Mouse (Mus musculus): ENCODE measurements around the gene Fxyd1. TPM values are rescaled to one million over a fixed set of nuclear protein-coding genes. Genes with fewer than 3 reads are reported as not detected.

Gene Fxyd1
- polyA plus RNA-seq (2014; fragmentation: Nextera tagmentation; extraction: Ambion mirVana) = 86.7 and 99.3 TPM in 2 replicates

DNA sequence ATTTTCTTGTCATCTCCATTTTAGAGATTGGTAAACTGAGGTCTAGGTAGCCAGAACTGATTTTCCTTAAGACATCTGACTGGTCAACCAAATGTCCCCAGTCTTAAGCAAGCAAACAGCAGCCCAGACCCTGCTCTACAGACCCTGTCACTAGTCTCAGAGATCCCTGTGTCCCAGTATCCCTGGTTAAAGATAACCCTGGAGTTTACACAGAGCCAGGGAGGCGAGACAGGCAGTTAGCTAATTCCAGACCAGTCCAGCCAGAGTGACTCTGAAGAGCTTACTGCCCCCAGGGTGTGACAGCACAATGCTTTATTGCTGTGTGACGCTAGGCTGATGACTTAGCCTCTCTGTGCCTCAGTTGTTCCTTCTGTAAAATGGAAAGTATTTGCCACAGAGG lies at the start of gene Fxyd1:
TSS of gene Fxyd1 (minus strand) at position 129 of the 400 bp plus-strand sequence.
- Histone ChIP-seq H3K27me3 (ENCODE audit: control insufficient read depth, insufficient read depth, low read length) (0 out of 2 replicates have a peak, but pooled peaks cover 6% of the 10 kb centered on the region), H3K9me3 (ENCODE audit: control insufficient read depth, low read depth, low read length) (no peaks in the 10 kb centered on the region), H3K27ac (ENCODE audit: low read length) (peak within 1 kb of the TSS; percentile 27; the same call in 1 of the 2 replicates), H3K4me3 (ENCODE audit: low read depth, low read length) (no peak within 1 kb of the TSS), H3K36me3 (ENCODE audit: control insufficient read depth, insufficient read depth, low read length) (no peaks in the 10 kb centered on the region), H3K9ac (replicated peaks; ENCODE audit: low read depth, low read length) (no peak within 1 kb of the TSS), H3K4me1 (ENCODE audit: control insufficient read depth, insufficient read depth, low read length) (peaks cover 33% of the 10 kb centered on the region), H3K4me2 (replicated peaks; ENCODE audit: low read depth, low read length) (no peak within 1 kb of the TSS)
- WGBS = 82% methylated on average over 2 of the region's 2 CpGs
- ATAC-seq (ENCODE audit: insufficient number of reproducible peaks, insufficient read depth, low FRiP score, low read depth) = no peak

DNA sequence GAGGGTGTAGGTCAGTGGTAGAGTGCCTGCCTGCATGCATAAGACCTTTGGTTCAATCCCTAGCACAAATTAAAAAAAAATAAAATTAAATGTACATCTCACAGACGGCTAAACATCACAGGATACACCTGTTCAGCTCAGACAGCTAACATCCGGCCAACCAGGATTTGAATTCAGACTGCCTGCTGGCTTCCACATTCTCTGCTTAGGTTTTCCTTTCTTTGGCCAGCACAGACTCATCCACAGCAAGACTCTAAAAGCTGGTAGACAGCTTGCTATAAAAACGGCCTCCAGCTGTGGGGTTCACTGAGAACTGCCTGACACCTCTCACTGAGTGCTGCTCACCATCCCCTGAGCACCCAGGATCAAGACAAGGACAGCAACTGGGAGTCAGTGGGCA lies 49.2 kb upstream of the Fxyd1 start:
- no peaks in the 10 kb centered on the region for H3K36me3 ChIP-seq (ENCODE audit: control insufficient read depth, insufficient read depth, low read length)
- H3K27me3 ChIP-seq (ENCODE audit: control insufficient read depth, insufficient read depth, low read length) = no peaks in the 10 kb centered on the region
- no peaks in the 10 kb centered on the region for H3K9me3 ChIP-seq (ENCODE audit: control insufficient read depth, low read depth, low read length)
- no peak overlapping the region for H3K9ac ChIP-seq (replicated peaks; ENCODE audit: low read depth, low read length)
- no peak for ATAC-seq (ENCODE audit: insufficient number of reproducible peaks, insufficient read depth, low FRiP score, low read depth)
- no peak overlapping the region for H3K27ac ChIP-seq (ENCODE audit: low read length)
- H3K4me3 ChIP-seq (ENCODE audit: low read depth, low read length) = no peak overlapping the region
- no peak overlapping the region for H3K4me2 ChIP-seq (replicated peaks; ENCODE audit: low read depth, low read length)
- 50% methylated on average over 3 of the region's 3 CpGs for WGBS
- peaks cover 2% of the 10 kb centered on the region; the same call in 1 of the 2 replicates for H3K4me1 ChIP-seq (ENCODE audit: control insufficient read depth, insufficient read depth, low read length)

DNA sequence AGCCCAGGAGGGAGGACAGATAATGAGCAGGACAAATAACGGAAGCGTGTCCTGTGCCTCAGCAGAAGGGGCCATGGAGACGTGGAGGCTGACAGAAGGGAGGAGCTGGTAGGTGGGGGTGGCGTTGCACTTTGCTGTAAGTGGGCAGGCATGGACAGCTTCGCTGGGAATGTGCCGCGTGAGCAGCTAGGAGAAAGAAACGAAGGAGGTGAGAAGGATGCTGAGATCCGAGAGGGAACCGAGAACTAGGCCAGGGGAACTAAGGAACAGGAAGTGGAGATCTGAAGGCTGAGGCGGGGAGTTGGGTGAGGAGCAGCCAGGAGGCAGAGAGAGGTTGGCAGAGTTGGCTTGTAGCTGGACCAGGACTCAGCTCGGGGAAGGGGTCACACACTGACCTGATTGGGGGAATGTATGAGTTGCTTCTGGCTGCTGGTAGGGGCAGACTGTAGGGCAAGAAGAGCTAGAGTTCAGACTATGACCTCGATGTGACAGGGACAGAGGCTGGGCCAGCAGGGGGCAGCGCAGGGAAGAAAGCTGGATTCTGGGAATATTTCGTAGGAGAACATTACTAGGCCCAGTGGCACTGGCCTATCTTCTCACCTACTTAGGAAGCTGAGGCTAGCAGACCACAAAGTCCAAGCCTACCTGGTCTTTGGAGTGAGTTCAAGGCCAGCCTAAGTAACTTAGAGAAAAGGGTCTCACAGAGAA lies 48.2 kb upstream of the Fxyd1 start:
- Histone ChIP-seq H3K4me3 (ENCODE audit: low read depth, low read length) (no peak overlapping the region), H3K27ac (ENCODE audit: low read length) (no peak overlapping the region), H3K4me2 (replicated peaks; ENCODE audit: low read depth, low read length) (no peak overlapping the region), H3K36me3 (ENCODE audit: control insufficient read depth, insufficient read depth, low read length) (no peaks in the 10 kb centered on the region), H3K9ac (replicated peaks; ENCODE audit: low read depth, low read length) (no peak overlapping the region), H3K9me3 (ENCODE audit: control insufficient read depth, low read depth, low read length) (no peaks in the 10 kb centered on the region), H3K27me3 (ENCODE audit: control insufficient read depth, insufficient read depth, low read length) (no peaks in the 10 kb centered on the region), H3K4me1 (ENCODE audit: control insufficient read depth, insufficient read depth, low read length) (no peaks in the 10 kb centered on the region)
- WGBS = 48% methylated on average over 15 of the region's 15 CpGs
- no peak for ATAC-seq (ENCODE audit: insufficient number of reproducible peaks, insufficient read depth, low FRiP score, low read depth)

DNA sequence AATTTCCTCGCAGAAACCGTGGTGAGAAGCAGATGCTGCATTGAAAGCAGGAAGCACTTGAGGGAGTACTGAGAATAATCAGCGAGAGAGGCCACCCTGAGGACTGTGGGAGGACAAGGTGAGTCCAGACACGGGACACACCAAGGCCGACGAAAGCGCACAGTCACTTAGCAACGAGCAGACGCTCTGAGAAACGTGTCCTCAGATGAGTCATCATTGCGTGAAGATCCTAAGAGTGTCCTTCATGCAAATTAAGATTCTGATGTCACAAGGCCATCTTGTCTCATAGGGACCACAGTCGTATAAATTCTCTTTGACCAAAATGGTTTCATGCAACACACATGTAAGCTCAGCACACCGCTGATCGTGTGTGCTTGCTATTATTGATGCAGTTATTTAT lies 43.8 kb upstream of the Fxyd1 start:
- WGBS = 74% methylated on average over 14 of the region's 14 CpGs
- Histone ChIP-seq H3K9ac (replicated peaks; ENCODE audit: low read depth, low read length) (no peak overlapping the region), H3K27me3 (ENCODE audit: control insufficient read depth, insufficient read depth, low read length) (no peaks in the 10 kb centered on the region), H3K4me3 (ENCODE audit: low read depth, low read length) (no peak overlapping the region), H3K27ac (ENCODE audit: low read length) (no peak overlapping the region), H3K36me3 (ENCODE audit: control insufficient read depth, insufficient read depth, low read length) (no peaks in the 10 kb centered on the region), H3K4me2 (replicated peaks; ENCODE audit: low read depth, low read length) (no peak overlapping the region), H3K9me3 (ENCODE audit: control insufficient read depth, low read depth, low read length) (no peaks in the 10 kb centered on the region), H3K4me1 (ENCODE audit: control insufficient read depth, insufficient read depth, low read length) (no peaks in the 10 kb centered on the region)
- ATAC-seq (ENCODE audit: insufficient number of reproducible peaks, insufficient read depth, low FRiP score, low read depth) = no peak

DNA sequence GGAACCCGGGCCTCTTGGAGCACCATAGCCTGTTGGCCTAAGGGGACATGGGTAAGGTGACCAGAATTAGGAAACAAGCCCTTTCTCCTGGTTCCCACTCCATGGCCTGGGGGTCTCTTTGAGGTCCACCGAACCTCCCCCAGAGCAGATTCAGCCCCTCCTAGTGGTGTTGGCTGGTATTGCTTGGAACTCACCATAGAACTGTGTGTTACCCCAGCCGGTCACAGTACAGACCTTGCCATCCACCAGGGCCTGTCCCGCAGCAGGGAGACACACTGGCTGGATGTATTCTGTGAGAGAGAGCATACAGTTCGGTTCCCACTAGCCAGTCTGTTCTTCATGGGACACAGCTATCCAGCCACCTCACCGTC lies 42.6 kb upstream of the Fxyd1 start:
- no peak overlapping the region for H3K4me3 ChIP-seq (ENCODE audit: low read depth, low read length)
- no peak overlapping the region for H3K9ac ChIP-seq (replicated peaks; ENCODE audit: low read depth, low read length)
- H3K4me2 ChIP-seq (replicated peaks; ENCODE audit: low read depth, low read length) = no peak overlapping the region
- 87% methylated on average over 6 of the region's 6 CpGs for WGBS
- H3K27me3 ChIP-seq (ENCODE audit: control insufficient read depth, insufficient read depth, low read length) = no peaks in the 10 kb centered on the region
- no peak for ATAC-seq (ENCODE audit: insufficient number of reproducible peaks, insufficient read depth, low FRiP score, low read depth)
- no peaks in the 10 kb centered on the region for H3K36me3 ChIP-seq (ENCODE audit: control insufficient read depth, insufficient read depth, low read length)
- no peak overlapping the region for H3K27ac ChIP-seq (ENCODE audit: low read length)
- H3K4me1 ChIP-seq (ENCODE audit: control insufficient read depth, insufficient read depth, low read length) = no peaks in the 10 kb centered on the region
- H3K9me3 ChIP-seq (ENCODE audit: control insufficient read depth, low read depth, low read length) = no peaks in the 10 kb centered on the region

DNA sequence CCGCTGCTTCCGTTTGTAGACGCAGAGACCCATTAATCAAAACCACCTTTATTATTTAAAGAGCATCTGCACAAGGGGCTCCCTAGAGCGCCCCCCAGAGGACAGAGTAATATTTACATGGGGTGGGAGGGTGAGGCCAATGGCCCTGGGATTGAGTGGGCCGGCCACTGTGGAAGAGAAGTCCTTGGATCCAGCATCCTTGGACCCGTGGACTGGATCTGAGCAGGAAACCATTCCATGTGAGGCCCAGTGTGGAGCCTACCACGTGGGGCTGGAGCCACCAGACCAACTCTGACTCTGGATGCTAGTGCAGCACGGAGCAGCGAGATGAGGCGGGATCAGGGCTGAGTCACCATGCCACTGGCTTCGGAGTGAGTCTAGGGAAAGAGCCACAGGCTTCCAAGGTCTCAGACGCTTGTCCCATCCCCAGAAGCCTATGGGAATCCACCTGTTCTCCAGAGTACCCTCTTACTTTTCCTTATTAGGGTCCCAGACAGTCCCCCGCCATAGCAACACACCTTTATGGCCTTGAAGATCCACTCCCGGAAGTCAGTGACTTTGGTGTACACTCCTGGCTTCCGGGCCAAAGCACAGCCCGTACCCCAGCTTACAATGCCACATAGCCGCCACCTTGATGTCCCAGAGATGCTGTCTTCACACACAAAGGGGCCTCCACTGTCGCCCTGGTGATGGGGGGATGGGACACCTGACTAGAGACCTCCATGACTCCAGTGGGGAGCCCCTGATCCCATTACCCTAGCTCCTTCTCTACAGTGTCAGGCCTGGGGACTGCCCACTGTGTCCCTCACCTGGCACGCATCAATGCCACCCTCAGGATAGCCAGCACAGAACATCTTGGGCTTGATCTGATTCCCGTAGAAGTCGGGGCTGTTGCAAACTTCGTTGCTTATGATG lies 42.0 kb upstream of the Fxyd1 start:
- ATAC-seq (ENCODE audit: insufficient number of reproducible peaks, insufficient read depth, low FRiP score, low read depth) = no peak
- Histone ChIP-seq H3K4me2 (replicated peaks; ENCODE audit: low read depth, low read length) (no peak overlapping the region), H3K36me3 (ENCODE audit: control insufficient read depth, insufficient read depth, low read length) (no peaks in the 10 kb centered on the region), H3K9me3 (ENCODE audit: control insufficient read depth, low read depth, low read length) (no peaks in the 10 kb centered on the region), H3K9ac (replicated peaks; ENCODE audit: low read depth, low read length) (no peak overlapping the region), H3K4me1 (ENCODE audit: control insufficient read depth, insufficient read depth, low read length) (no peaks in the 10 kb centered on the region), H3K27me3 (ENCODE audit: control insufficient read depth, insufficient read depth, low read length) (no peaks in the 10 kb centered on the region), H3K27ac (ENCODE audit: low read length) (no peak overlapping the region), H3K4me3 (ENCODE audit: low read depth, low read length) (no peak overlapping the region)
- WGBS = 72% methylated on average over 22 of the region's 22 CpGs

DNA sequence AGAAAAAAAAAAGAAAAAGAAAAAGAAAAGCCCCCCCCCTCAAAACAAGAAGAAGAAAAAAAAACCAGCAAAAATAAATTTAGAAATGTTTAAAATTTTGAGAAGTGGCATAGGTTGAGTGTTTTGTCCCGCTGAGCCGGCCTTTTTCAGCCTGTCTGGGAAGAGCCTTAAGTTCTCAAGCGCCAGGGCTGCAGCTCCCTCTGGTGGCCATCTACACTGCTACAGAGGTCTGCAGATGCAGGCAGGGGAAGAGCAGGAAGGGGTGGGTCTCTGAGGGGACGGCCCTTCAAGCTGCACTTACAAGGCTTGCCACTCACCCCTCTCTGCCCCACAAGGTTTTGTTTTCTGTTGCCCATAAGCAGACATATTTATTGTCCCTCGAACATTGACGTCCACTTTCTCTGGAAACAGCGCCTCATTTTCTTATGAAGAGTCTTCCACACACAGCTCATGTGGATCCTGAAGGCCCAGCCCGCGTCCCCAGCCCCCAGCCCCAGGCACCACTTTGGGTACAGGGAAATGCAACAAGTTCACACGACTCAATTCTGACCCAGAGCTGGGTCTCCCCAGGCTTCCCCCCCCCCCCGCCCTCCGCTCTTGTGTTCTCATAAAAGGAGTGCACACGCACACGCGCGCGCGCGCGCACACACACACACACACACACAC lies 40.7 kb upstream of the Fxyd1 start:
- 45% methylated on average over 20 of the region's 20 CpGs for WGBS
- H3K4me3 ChIP-seq (ENCODE audit: low read depth, low read length) = no peak overlapping the region
- no peaks in the 10 kb centered on the region for H3K27me3 ChIP-seq (ENCODE audit: control insufficient read depth, insufficient read depth, low read length)
- ATAC-seq (ENCODE audit: insufficient number of reproducible peaks, insufficient read depth, low FRiP score, low read depth) = peak; percentile 94
- H3K36me3 ChIP-seq (ENCODE audit: control insufficient read depth, insufficient read depth, low read length) = no peaks in the 10 kb centered on the region
- no peak overlapping the region for H3K27ac ChIP-seq (ENCODE audit: low read length)
- no peaks in the 10 kb centered on the region for H3K4me1 ChIP-seq (ENCODE audit: control insufficient read depth, insufficient read depth, low read length)
- no peaks in the 10 kb centered on the region for H3K9me3 ChIP-seq (ENCODE audit: control insufficient read depth, low read depth, low read length)
- H3K9ac ChIP-seq (replicated peaks; ENCODE audit: low read depth, low read length) = no peak overlapping the region
- H3K4me2 ChIP-seq (replicated peaks; ENCODE audit: low read depth, low read length) = peak overlapping the region; percentile 32

DNA sequence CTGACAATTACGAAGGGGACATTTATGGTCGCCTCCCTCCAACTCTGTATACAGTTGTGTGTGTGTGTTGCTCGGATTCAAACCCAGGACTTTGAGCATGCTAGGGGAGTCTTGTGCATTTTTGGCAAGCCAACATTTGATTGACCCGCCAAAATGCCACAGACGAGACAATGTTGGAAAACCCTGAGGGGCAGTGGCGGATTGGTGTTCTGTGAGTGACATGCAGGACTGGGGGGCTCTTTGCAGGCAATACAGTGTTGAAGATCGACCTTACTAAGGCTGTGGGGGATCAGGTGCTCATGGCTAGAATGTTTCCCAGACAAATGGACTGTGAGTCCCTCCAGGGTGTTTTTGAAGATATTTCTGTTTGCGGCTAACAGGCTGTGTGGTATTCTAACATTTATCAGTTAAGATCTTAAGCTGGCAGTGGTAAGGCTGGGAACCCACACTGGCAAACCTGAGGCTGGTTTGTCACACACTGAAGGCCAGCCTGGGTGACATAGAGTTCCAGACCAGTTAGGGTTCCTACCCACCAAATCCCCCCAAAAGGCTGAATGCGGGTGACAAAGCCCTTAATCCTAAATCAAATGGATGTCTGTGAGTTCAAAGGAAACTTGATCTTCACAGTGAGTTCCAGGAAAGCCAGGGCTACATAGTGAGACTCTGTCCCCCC lies 40.0 kb upstream of the Fxyd1 start:
- H3K4me3 ChIP-seq (ENCODE audit: low read depth, low read length) = no peak overlapping the region
- no peaks in the 10 kb centered on the region for H3K9me3 ChIP-seq (ENCODE audit: control insufficient read depth, low read depth, low read length)
- no peaks in the 10 kb centered on the region for H3K36me3 ChIP-seq (ENCODE audit: control insufficient read depth, insufficient read depth, low read length)
- no peak overlapping the region for H3K9ac ChIP-seq (replicated peaks; ENCODE audit: low read depth, low read length)
- no peak overlapping the region for H3K27ac ChIP-seq (ENCODE audit: low read length)
- H3K27me3 ChIP-seq (ENCODE audit: control insufficient read depth, insufficient read depth, low read length) = no peaks in the 10 kb centered on the region
- no peaks in the 10 kb centered on the region for H3K4me1 ChIP-seq (ENCODE audit: control insufficient read depth, insufficient read depth, low read length)
- 68% methylated on average over 9 of the region's 9 CpGs for WGBS
- ATAC-seq (ENCODE audit: insufficient number of reproducible peaks, insufficient read depth, low FRiP score, low read depth) = no peak
- no peak overlapping the region for H3K4me2 ChIP-seq (replicated peaks; ENCODE audit: low read depth, low read length)
